Mouse (Mus musculus) G1E-ER4 (cell line): ENCODE data around the gene Hist1h2af. TPM values are rescaled to one million over a fixed set of nuclear protein-coding genes. Genes with fewer than 3 reads are reported as not detected.
"Not testable (repeated sequence)": the region's sequence is repeated elsewhere in the genome, so short reads cannot be mapped to it uniquely, and the experiment has no call there.

ENCODE experiments used
- GATA1 ChIP-seq: IDR thresholded peaks from one replicate; pipeline ENCODE4 v1.8.0; 2012; ENCODE audit warnings: low read length, inconsistent platforms
- polyA plus RNA-seq: library from polyadenylated mRNA; stranded (reverse); fragments of >175 nt; gene quantifications from 2 replicates; pipeline ENCODE4 v1.2.3, GENCODE M21; 2012

Gene Hist1h2af
- polyA plus RNA-seq, 1 experiment = 3,312 TPM

- not testable (repeated sequence) for TF ChIP-seq GATA1
These were observed 9.4 kb downstream of the Hist1h2af start, which contains the start of gene Hist1h2bh for GRCm38 (mm10) chr13:23542999-23543607. Gene Hist1h2bh (minus strand): TSS chr13:23543392.

- TF ChIP-seq GATA1 = no peak
These were observed 10.5 kb downstream of the Hist1h2af start, which contains the start of gene Hist1h3f for GRCm38 (mm10) chr13:23543965-23544786. Gene Hist1h3f (plus strand): TSS chr13:23544052.

DNA sequence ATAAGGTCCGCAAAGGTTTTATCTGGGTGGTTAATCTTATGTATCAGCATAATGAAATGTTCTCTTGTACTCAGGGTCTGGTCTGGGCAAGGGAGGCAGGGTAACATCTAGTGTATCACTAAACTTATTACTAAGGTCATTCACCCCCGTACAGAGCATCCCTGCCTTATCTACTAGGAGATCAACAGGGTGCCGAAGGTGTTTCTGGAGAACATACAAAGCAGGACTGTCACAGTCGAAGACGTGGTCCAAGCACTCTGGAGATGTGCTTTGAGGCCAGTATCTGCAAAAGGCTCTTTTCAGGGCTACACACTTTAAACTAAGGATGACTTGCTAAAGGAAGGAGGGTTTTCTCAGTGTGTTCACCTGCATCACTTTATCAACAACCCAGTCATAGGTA, 13.0 kb downstream of the Hist1h2af start:
- peak; percentile 32 for TF ChIP-seq GATA1

DNA sequence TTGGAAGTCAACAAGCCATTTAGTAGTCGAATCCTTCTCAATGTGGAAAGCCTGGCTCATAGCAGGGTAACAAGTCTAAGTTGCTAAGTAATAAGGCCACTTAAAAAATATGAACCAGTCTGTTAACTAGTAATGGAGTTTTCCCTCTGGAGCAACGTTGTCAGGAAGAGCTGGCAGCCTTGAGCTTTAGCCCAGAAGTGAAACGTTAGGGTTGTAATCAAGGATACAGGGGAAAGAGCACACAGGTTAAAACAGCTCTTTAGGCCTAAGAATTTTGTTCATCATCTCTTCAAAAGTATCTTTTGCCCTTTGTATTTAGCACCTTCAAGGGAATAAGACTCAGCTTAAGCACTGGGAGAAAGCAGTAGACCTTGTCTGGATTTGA, 17.0 kb downstream of the Hist1h2af start:
- no peak for TF ChIP-seq GATA1

GRCm38 (mm10) chr13:23551146-23551834, 17.6 kb downstream of the Hist1h2af start, which contains the start of gene Hist1h4f:
Gene Hist1h4f (minus strand): TSS chr13:23551648.
- TF ChIP-seq GATA1 = not testable (repeated sequence)

DNA sequence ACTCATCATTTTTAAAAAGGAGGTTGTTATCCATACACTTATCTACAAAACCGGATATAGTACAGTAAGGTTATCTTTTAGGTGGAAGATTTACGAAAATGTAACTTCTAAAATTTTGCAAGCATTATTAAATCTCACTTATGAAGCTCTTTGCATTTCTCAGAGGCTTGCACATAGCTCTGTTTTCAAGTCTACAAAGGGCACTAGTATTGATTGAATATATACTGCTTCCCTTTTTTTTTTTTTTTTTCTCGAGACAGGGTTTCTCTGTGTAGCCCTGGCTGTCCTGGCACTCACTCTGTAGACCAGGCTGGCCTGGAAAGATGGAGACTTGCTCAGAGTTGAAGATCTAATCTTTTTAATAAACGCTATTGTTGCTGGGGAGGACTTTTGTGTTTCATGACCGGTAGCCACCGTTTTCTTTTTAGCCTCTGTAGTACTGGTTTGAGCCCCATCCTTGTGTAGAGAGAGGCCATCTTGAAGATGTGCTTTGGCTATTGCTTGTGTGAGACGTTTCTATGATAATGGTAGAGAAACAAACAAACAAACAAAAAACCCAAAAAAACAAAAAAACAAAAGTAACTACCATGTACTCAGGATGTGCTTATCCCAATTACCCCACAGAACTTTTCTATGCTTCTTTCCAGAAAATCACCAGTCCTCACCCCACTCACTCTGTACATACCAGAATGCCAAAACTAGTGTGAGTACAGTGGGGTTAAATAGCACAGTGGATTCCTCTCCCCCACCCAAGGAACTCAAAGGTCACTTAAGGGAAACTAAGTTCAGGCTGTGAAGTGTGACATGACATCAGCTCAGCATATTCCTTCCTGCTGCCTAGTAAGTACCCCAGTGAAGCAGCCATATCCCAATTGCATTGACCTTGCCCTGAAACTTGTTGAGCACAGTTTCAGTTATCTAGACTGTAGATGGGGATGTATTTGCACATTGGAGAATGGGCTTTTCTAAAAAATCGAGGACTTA, 18.5 kb downstream of the Hist1h2af start:
- no peak for TF ChIP-seq GATA1

GRCm38 (mm10) chr13:23552962-23553361, 19.3 kb downstream of the Hist1h2af start, which contains the start of gene Hist1h1d:
Gene Hist1h1d (plus strand): TSS chr13:23553262.
- no peak for TF ChIP-seq GATA1

- TF ChIP-seq GATA1 = no peak
These were observed 20.7 kb downstream of the Hist1h2af start for GRCm38 (mm10) chr13:23554393-23554792.

DNA sequence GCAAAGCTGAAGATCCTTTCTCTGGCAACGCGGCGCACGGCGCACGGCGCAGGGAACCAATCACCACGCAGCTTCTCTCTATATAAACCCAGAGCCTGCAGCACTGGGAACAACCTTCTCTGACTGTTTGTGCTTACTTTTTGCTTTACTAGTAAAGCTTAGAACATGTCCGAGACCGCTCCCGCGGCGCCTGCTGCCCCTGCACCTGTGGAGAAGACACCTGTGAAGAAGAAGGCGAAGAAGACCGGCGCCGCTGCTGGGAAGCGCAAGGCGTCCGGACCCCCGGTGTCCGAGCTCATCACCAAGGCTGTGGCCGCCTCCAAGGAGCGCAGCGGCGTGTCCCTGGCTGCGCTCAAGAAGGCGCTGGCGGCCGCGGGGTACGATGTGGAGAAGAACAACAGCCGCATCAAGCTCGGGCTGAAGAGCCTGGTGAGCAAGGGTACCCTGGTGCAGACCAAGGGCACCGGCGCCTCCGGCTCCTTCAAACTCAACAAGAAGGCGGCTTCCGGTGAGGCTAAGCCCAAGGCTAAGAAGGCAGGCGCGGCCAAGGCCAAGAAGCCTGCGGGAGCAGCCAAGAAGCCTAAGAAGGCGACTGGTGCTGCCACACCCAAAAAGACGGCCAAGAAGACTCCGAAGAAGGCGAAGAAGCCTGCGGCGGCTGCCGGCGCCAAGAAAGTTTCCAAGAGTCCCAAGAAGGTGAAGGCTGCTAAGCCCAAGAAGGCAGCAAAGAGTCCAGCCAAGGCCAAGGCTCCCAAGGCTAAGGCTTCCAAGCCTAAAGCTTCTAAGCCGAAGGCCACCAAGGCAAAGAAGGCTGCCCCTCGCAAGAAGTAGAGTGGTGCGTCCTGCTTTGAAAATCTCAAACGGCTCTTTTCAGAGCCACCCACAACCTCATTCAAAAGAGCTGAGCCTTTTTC, 21.5 kb downstream of the Hist1h2af start:
- no peak for TF ChIP-seq GATA1

GRCm38 (mm10) chr13:23555839-23556416, 22.2 kb downstream of the Hist1h2af start:
- TF ChIP-seq GATA1 = no peak

GRCm38 (mm10) chr13:23556906-23557305, 23.2 kb downstream of the Hist1h2af start:
- TF ChIP-seq GATA1 = no peak

DNA sequence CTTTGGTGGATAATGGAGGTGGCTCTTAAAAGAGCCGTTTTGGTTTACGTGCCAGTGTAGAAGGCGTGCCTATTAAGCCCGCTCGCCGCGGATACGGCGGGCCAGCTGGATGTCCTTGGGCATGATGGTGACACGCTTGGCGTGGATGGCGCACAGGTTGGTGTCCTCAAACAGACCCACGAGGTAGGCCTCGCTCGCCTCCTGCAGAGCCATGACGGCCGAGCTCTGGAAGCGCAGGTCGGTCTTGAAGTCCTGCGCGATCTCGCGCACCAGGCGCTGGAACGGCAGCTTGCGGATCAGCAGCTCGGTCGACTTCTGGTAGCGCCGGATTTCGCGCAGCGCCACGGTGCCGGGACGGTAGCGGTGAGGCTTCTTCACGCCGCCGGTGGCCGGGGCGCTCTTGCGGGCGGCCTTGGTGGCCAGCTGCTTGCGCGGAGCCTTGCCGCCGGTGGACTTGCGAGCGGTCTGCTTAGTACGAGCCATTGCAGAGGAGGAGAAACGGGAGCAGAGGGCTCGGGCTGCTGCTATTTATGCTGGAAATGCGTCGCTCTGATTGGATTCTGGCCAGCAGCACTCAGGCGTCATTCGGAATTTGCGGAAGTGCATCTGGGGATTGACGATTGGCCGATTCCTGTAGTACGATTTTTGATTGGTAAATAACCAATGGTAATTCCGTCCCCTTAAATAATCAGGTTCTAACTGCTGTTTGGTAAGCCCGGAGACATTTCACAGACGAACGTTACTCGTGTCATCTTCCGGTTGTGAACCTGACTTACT, 28.4 kb downstream of the Hist1h2af start, which contains the start of gene Hist1h3e:
Hist1h3e (minus strand) TSS at position 487 of the 777 bp plus-strand sequence.
- not testable (repeated sequence) for TF ChIP-seq GATA1
